Mouse (Mus musculus) v-Abl transformed pro-B cells (cell line): ENCODE data around the gene Prtn3.

Source experiments
- in situ Hi-C, 2 experiments: fragments of 400-800 bp; cut with MboI; formaldehyde crosslinking; loops; one replicate each; pipeline ENCODE4 v1.15.1; 2025; ENCODE audit not compliant: unreplicated experiment in 2 of 2

Gene Prtn3

DNA sequence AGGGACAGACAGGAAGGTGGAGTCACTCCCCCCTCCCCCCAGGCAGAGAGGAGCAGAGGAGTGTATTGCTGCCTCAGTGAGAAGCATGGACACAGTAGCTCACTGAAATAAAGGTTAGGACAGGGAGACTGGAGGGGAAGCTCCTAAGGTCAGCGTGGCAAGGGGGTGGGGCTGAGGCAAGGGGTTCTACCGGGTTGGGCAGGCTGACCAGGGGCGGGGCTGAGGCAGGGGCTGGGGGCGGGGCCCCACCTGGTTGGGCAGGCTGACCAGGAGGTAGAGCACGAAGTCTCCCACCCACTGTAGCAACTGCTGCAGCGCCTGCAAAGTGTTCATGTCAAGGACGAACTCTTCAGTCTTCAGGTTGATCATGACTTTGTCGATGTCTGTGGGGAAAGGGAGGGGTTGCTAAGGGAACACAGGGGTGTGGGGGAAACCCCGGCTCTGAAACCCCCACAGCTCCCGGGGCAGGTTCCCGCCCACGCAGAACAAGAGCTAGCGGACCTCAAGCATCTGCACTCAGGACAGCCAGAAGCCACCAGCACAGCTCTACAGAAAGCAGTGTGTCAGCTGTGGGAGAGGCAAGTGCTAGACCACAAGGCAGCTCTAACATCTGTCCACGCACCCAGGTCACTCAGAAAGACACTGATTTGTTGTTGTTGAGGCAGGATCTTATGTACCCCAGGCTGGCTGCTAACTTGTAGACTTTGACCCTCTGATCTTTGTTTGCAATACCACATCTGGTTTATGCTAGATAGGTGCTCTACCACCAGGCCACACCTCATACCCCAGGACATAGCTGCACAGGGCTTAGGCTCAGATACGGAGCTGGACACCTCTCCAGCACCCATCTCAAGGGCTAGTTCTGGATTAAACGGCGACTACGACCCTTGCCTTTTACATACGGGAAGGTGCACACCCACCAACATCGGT, 23.3 kb downstream of the Prtn3 start:
- in situ Hi-C loops, result loop anchor here in 1 of 2 experiments (10.0 kb wide), 1 partner anchor 63 kb away; no protein-coding TSS in a partner anchor

DNA sequence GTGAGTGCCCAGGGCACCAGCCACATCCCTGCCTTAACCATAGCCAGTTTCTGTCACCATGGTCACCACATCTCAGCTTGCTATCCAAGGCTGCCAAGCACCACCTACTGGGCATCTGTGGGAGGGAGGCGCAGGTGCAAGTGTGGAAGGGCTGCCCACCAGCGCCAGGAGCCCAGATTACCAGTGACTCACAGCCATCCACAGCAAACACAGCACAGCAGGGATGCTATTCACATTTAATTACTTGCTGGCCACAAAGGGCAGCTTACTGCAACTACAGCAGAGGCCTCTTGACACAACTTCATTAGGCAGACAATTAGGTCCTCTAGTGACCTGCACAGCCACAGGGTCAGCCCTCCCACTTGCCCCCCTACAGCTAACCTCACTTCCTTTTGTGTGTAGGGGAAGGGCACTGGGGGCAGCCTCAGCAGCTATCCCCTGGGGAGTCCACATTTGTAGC, 26.7 kb downstream of the Prtn3 start:
- in situ Hi-C loops, result no loop called here

DNA sequence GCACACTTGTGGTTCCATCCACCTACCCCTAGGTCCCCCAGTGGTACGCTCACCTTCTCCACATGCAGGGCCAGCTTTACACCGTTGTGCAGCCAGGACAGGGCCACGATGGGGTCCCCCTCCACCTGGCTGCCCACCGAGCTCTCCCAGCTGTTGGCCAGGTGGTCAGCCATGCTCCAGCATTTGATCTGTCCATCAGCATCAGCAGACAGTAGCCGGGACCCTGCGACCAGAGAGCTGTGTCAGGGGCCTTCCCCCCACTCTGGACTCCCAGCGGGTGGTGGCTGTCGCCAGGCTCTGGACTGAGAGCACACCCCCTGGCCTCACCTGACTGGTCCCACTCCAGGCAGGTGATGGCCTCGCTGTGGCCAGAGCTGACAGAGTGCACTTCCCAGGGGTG, 32.4 kb downstream of the Prtn3 start:
- in situ Hi-C loops, result no loop called here

DNA sequence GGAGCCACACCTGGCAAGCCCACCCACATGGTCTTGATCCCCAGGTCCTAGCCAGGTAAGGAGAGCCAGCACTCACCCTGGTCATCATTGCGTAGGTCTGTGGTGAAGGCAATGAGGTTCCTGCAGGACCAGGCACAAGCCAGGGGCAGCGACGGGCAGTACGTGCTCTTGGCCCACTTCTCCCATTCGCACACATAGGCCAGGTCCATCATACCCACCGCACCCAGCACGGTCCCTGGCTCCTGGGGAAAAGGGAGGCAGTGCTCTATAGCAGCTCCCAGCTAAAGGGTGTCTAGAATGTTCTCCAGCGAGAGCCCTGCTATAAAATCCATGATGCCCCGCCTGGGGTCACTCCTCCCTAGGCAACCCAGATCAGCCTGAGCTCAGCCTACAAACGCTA, 33.1 kb downstream of the Prtn3 start:
- in situ Hi-C loops, result no loop called here

DNA sequence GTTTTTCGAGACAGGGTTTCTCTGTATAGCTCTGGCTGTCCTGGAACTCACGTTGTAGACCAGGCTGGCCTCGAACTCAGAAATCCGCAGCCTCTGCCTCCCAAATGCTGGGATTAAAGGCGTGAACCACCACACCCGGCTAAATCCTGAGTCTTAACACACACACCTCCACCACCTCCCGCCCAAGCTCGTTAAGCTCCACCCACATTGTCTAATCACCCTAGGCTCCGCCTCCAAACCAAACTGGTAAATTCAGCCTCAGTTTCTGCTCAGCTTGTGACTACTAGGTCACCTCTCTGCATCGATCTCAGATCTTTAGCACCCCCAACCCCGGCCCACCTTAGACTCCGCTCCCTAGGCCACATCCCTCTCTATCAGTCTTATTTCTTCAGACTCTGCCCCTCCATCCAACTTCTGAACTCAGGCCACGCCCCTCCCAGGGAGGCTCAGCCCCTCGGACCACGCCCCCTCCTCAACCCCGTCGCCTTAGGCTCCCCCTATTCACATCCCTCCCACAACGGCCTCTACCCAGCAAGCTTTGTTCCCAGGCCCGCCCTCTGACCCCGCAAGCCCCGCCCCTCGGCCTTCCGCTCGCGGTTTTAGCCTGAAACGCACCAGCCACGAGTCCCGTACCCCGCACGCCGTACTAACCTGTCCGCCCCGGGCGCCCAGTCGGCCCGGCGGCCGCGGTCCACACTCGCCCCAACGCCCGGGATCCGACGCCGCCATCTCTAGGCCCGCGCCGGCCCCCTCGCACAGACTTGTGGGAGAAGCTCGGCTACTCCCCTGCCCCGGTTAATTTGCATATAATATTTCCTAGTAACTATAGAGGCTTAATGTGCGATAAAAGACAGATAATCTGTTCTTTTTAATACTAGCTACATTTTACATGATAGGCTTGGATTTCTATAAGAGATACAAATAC, 34.2 kb downstream of the Prtn3 start, which contains the start of gene Med16:
Gene Med16, minus strand, starts transcription at position 757 of the 925 bp plus-strand sequence.
- in situ Hi-C loops, result no loop called here

DNA sequence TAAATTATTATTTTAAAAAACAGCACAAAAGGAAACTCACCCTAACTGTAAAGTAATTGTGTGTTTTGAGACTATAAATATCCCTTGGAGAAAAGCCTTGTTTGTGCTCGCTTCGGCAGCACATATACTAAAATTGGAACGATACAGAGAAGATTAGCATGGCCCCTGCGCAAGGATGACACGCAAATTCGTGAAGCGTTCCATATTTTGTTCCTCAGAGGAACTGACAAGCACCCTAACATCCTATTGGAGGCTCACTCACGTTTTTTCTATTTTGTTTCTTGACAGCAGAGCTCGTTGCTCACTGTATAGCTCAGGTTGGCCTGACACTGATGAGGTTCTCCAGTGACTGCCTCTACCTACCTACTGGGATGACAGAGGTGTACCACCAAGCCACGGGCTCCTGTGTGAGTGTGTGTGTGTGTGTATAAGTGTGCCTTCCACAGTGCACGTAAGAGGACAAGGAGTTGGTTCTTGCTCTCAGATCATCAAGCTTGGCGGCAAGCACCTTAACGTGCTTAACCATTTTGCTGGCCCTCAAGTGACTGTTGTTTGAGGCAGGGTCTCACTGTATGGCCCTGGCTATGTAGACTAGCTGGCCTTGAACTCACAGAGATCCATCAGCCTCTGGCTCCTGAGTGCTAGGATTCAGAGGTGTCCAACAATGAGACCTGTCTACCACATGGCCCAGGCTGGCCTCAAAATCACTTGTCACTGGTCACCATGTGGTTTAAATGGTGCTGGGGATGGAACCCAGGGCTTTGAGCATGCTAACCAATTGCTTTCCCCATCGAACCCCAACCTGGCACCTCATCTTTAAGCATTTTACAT, 35.0 kb downstream of the Prtn3 start:
- in situ Hi-C loops, result no loop called here

DNA sequence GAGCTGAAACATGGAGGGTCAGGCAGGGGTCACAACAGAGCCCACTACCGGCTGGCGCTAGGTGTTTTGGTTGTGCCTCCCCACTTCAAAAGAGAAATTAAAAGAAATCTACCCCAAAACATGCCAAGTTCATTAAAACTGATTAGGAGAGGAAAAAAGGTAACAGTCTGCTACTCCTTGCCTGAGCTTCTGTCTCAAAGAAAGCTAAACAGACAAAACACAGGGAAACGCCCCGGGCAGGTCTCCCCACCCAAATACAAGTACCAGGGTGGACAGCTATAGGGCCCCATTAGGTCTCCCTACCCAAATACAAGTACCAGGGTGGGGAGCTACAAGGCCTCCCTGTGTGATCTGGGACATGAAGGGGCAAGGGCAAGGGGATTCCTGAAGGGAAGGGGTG, 36.3 kb downstream of the Prtn3 start, which contains the start of gene Gm26602:
Gene Gm26602, plus strand, starts transcription at position 301 of the 400 bp plus-strand sequence.
- in situ Hi-C loops, result no loop called here

DNA sequence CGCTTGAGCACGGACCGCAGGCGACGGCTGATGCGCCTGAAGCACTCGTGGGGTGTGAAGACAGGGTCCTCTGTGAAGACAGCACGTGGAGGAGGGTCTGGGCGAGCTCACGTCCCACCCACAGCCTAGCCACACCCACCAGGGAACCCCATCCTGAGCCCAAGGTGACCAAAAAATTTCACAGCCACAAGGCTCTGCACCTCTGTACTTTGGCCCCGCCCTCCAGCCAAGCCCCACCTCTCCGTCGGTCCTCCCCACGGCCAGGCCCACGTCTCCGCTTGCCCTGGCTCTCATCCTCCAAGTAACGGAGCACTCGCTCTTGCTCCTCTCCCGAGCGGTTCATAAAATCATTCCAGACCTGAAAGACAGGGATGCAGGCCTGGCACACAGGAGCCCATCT, 38.1 kb downstream of the Prtn3 start:
- in situ Hi-C loops, result no loop called here

DNA sequence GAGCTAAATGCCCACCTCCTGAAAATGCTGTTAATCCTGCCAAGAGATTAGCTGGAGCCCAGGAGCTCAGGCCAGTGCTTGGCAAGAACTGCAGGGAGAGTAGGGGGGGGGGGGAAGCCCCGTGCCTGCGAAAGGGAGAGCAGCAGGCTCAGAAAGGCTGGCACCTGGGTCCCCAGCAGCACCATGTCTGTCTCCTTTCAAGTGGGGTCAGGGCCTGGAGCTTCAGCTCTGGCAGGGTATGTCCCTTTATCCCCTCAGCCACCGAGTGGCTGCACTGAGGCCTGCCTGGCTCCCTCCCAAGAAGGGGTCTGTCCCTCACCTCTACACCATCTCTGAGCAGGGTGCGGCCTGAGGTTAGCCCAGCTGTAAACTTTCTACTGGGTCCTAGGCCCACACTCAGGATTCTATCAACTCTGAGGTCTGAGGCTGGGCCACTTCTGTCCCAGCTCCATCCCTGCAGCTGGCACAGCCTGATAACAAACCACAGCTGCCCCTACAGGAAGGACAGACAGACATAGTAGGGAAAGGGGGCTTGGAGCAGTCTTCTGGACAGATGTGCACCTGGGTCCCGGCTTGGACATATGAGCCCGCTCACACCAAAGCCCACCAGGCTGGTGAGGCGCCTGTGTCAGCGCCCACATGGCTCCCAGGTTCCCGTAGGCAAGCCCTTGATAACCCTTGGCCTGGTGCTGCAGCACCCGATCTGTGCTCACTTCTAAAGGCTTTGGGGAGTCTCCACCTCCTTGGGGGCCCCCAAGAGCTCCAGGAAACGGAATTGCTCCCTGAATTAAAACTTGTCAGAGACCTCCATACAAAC, 40.1 kb downstream of the Prtn3 start:
- in situ Hi-C loops, result no loop called here

DNA sequence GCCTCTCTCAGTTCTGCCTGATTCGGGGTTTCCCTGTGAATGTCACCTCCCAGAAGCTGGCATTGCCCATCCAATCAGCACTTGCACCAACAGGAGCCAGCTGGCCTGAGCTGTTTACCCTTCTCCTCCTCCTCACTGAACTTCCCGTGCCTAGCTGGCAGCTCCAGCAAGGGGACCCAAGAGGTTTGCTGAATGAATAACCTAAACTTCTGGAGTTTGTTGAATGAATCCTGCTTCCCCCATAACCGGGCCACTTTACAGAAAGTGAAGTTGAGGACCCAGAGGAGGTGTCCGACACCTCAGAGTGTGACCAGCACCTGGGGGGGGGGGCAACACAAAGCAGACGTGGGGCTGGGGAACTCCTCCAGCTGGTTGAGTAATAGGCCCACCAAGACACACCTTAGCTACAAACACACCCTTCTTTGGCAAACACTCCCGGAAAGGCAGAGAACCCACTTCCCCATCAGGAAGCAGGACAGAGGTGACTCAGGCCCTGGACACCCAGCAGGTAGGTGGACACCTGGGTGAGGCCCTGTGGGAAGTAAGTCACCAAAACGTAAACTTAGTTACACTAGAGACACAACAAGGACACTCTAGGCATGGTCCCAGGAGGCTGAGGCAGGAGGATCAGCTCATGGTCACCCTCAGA, 40.8 kb downstream of the Prtn3 start:
- in situ Hi-C loops, result no loop called here

DNA sequence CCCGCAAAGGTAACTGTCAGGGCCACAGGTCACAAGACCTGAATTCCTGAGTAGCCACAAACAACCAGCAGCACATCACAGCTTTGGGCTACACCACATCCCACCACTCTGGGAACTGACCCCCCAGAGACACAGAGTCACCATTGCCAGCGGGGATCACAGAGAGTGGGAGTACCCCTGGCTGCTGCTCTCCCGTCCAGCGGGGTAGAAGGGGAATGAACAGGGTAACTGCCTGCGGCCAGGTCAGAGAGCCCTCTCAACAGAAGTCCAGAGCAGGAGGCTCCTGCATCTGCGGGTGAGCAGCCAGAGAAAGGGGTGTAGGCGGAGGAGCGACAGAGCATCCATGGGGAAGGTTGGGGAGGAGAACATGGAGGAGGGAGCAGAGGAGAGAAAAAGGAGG, 41.8 kb downstream of the Prtn3 start:
- in situ Hi-C loops, result no loop called here

DNA sequence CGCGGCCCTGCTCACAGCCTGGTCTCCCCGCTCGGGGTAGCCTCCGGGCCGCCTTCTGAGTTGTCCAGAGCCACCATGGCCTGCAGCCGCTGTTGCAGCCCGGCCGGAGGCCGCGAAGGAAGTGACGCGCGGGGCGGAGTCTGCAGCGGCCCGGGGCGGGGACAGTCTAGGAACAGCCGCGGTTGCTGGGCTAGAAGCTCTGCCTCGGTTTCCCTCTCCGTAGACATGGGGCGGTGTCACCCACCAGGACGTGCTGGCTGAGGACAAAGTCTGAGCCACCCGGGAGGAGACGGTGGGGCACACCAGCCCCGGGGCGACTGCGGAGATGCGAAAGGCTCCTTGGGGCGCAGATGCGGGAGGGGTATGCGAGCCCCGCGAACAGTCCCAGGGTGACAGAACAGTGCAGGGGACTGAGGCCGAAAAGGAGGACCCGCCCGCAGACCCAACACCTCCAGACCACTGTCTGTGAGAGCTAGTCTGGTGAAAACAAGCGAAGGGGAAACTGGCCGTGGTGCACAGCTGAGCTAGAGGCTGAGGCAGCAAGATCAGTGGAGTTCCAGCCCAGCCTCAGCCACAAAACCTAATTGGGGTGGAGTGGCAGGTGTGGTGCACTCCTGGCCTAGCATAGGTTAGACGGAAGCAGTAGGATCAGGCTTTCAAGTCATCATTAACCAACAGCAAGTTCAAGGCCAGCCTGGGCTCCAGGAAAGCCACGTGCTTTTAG, 42.7 kb downstream of the Prtn3 start, which contains the start of gene Kiss1r:
Gene Kiss1r, plus strand, starts transcription at position 164 of the 724 bp plus-strand sequence.
- in situ Hi-C loops, result no loop called here

DNA sequence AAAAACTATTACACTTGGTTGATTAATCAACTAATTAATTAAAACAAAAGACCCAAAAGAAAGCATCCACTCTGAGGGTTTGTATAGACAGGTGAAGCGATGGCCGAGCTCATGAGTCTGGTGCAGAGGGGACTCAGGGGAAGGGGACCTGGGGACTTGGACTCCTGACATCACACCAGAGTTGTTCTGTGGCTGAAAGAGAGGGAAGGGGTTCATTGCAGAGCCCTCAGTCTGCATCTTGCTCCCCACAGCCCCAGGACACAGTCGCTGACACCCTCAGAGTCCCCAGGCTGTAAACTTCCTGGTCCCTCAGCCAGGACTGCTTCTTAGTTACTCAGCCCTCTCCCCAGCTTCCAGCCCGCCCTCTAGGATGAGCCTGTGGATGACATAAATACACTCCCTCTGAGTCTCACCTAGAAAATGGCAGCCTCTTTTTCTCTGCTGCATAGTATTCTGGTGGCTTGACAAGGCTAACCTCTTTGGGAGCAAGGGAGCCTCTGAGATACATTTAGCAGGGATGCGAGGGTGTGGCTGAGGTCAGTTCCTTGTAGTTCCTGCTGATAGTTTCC, 43.3 kb downstream of the Prtn3 start:
- in situ Hi-C loops, result no loop called here

DNA sequence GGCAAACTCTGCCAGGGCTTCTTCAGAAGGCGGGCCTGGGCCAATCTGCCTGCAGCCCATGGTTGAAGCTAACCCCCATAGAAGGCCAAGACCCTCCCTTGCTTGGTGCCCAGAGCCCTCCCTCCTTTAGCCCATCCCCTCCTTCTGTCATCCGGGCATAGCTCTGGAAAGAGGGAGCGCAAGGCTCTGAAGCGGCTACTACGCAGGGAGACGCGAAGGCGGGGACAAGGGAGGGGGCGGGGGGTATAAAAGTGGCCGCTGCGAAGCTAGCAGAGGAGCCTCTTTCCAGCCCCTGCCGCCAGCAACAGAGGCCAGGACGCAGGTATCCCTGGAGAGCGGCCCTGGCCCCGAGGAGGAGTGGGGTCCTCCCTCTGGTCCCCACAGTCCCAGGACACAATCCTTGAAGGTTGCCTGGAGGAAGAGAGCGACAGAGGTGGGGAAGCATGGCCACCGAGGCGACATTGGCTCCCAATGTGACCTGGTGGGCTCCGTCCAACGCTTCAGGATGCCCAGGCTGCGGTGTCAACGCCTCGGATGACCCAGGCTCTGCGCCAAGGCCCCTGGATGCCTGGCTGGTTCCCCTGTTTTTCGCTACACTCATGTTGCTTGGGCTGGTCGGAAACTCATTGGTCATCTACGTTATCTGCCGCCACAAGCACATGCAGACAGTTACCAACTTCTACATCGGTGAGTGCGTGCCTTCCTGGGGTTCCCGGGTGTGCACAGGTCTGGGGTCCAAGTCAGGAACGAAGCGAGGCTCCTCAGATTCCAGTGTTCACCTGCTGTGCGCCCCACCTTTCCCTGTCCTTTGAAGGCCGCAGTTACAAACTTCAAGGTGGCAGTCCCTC, 44.2 kb downstream of the Prtn3 start:
- in situ Hi-C loops, result no loop called here

DNA sequence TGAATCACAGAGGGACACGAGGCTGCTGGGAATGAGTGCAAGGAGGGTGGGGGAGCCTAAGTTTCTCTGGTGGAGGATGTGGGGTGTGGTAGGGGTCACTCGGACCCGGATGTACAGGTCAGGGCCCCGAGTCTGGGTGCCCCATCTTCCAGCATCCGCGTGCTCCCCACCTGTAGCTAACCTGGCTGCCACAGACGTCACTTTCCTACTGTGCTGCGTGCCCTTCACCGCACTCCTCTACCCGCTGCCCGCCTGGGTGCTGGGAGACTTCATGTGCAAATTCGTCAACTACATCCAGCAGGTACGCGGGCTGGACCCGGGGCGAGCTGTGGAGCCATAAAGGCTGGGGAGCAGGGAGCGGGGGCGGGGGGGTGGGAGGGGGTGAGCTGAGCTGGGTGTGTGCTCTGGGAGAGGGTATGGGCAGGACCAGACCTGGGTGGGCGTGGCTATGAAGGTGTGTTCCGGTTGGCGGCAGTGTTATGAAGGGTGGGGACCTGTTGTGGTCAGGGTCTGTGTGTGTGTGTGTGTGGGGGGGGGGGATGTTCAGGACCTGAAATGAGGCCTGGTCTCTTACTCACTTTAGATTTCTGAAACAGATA, 45.1 kb downstream of the Prtn3 start:
- in situ Hi-C loops, result no loop called here
